Mouse (Mus musculus) intestine, embryonic 16.5 days (tissue): ENCODE results near the gene Adgrl3. TPM values are rescaled to one million over a fixed set of nuclear protein-coding genes. Genes with fewer than 3 reads are reported as not detected.

Source experiments
- ATAC-seq: fragments of 200-750 bp; cut with Nextera tagmentation; 2 replicates; pipeline ENCODE4 v1.8.0; 2017; ENCODE audit warnings: moderate TSS enrichment, moderate library complexity
- H3K27ac ChIP-seq: fragments of 300-500 bp; sonication (generic); 2 replicates; pipeline ENCODE4 v1.5.1; 2014; ENCODE audit warnings: mild to moderate bottlenecking, low read length
- H3K27me3 ChIP-seq: fragments of 300-500 bp; sonication (generic); replicated peaks from 2 replicates; pipeline ENCODE4 v1.6.1; 2014; ENCODE audit warnings: low read length, control low read depth, mixed read lengths; ENCODE audit not compliant: control insufficient read depth, insufficient read depth
- H3K36me3 ChIP-seq: fragments of 300-500 bp; sonication (generic); 2 replicates; pipeline ENCODE4 v1.6.1; 2014; ENCODE audit warnings: low read length, control low read depth; ENCODE audit not compliant: control insufficient read depth, insufficient read depth
- H3K4me1 ChIP-seq: fragments of 300-500 bp; sonication (generic); 2 replicates; pipeline ENCODE4 v1.6.1; 2014; ENCODE audit warnings: low read length, control low read depth, mixed read lengths; ENCODE audit not compliant: control insufficient read depth, insufficient read depth
- H3K4me2 ChIP-seq: fragments of 300-500 bp; sonication (generic); 2 replicates; pipeline ENCODE4 v1.6.1; 2014; ENCODE audit warnings: low read depth, low read length, control low read depth
- H3K4me3 ChIP-seq: fragments of 300-500 bp; sonication (generic); 2 replicates; pipeline ENCODE4 v1.5.1; 2014; ENCODE audit warnings: mild to moderate bottlenecking, low read length
- H3K9ac ChIP-seq: fragments of 300-500 bp; sonication (generic); 2 replicates; pipeline ENCODE4 v1.6.1; 2014; ENCODE audit warnings: low read depth, low read length
- H3K9me3 ChIP-seq: fragments of 300-500 bp; sonication (generic); 2 replicates; pipeline ENCODE4 v1.6.1; 2016; ENCODE audit warnings: low read length, control low read depth; ENCODE audit not compliant: control insufficient read depth
- WGBS: fragments of 180-500 bp; shearing (Covaris S2); extraction: QIAGEN DNeasy Blood & Tissue Kit; methylation state at CpG from one replicate; pipeline ENCODE4 v1.1.7; 2014; 5-methylcytosine and 5-hydroxymethylcytosine counted together
- polyA plus RNA-seq: library from polyadenylated mRNA; unstranded; fragments of >200 nt; fragmentation: Nextera tagmentation; extraction: Ambion mirVana; gene quantifications from 2 replicates; pipeline ENCODE4 v1.2.1, GENCODE M21; 2015

The Adgrl3 gene
- polyA plus RNA-seq, 1 experiment from 2014 or later: 6.8 TPM

GRCm38 (mm10) chr5:81327392-81327791 is 307.5 kb downstream of the Adgrl3 start:
- Histone ChIP-seq H3K27ac (no peak overlapping the region), H3K36me3 (no peaks in the 10 kb centered on the region), H3K27me3 (no peaks in the 10 kb centered on the region), H3K4me3 (no peak overlapping the region), H3K4me2 (no peak overlapping the region), H3K9me3 (no peaks in the 10 kb centered on the region), H3K9ac (no peak overlapping the region), H3K4me1 (no peaks in the 10 kb centered on the region)
- no peak for ATAC-seq
- WGBS: 87% methylated on average over 1 of the region's 1 CpGs

- no peaks in the 10 kb centered on the region for H3K36me3 ChIP-seq
- H3K9me3 ChIP-seq: no peaks in the 10 kb centered on the region
- H3K9ac ChIP-seq: no peak overlapping the region
- WGBS: 24% methylated on average over 18 of the region's 18 CpGs
- no peak overlapping the region for H3K27ac ChIP-seq
- no peak overlapping the region for H3K4me2 ChIP-seq
- H3K4me3 ChIP-seq: no peak overlapping the region
- no peaks in the 10 kb centered on the region for H3K4me1 ChIP-seq
- no peaks in the 10 kb centered on the region for H3K27me3 ChIP-seq
- no peak for ATAC-seq
Measured at GRCm38 (mm10) chr5:81329571-81329971, 309.6 kb downstream of the Adgrl3 start.

GRCm38 (mm10) chr5:81344330-81344729 is 324.4 kb downstream of the Adgrl3 start:
- Histone ChIP-seq H3K36me3 (no peaks in the 10 kb centered on the region), H3K4me1 (no peaks in the 10 kb centered on the region), H3K4me3 (no peak overlapping the region), H3K27me3 (no peaks in the 10 kb centered on the region), H3K4me2 (no peak overlapping the region), H3K9ac (no peak overlapping the region), H3K27ac (no peak overlapping the region), H3K9me3 (no peaks in the 10 kb centered on the region)
- no peak for ATAC-seq
- WGBS: 71% methylated on average over 1 of the region's 1 CpGs

- no peak overlapping the region for H3K27ac ChIP-seq
- H3K4me2 ChIP-seq: no peak overlapping the region
- no peaks in the 10 kb centered on the region for H3K36me3 ChIP-seq
- ATAC-seq: no peak
- no peaks in the 10 kb centered on the region for H3K4me1 ChIP-seq
- no peaks in the 10 kb centered on the region for H3K9me3 ChIP-seq
- no peak overlapping the region for H3K4me3 ChIP-seq
- no peak overlapping the region for H3K9ac ChIP-seq
- WGBS: 60% methylated on average over 3 of the region's 3 CpGs
- no peaks in the 10 kb centered on the region for H3K27me3 ChIP-seq
Measured at GRCm38 (mm10) chr5:81345096-81345435, 325.1 kb downstream of the Adgrl3 start.

- Histone ChIP-seq H3K27ac (no peak overlapping the region), H3K4me1 (no peaks in the 10 kb centered on the region), H3K36me3 (no peaks in the 10 kb centered on the region), H3K9ac (no peak overlapping the region), H3K4me3 (no peak overlapping the region), H3K27me3 (no peaks in the 10 kb centered on the region), H3K9me3 (no peaks in the 10 kb centered on the region), H3K4me2 (no peak overlapping the region)
- 64% methylated on average over 9 of the region's 9 CpGs for WGBS
- no peak for ATAC-seq
Measured at GRCm38 (mm10) chr5:81345436-81346131, 325.6 kb downstream of the Adgrl3 start.

- Histone ChIP-seq H3K9me3 (no peaks in the 10 kb centered on the region), H3K27ac (no peak overlapping the region), H3K4me2 (no peak overlapping the region), H3K9ac (no peak overlapping the region), H3K27me3 (no peaks in the 10 kb centered on the region), H3K4me1 (no peaks in the 10 kb centered on the region), H3K4me3 (no peak overlapping the region), H3K36me3 (no peaks in the 10 kb centered on the region)
- 76% methylated on average over 4 of the region's 4 CpGs for WGBS
- ATAC-seq: no peak
Measured at GRCm38 (mm10) chr5:81347571-81347970, 327.6 kb downstream of the Adgrl3 start.

GRCm38 (mm10) chr5:81359560-81359959 is 339.6 kb downstream of the Adgrl3 start:
- Histone ChIP-seq H3K9ac (no peak overlapping the region), H3K9me3 (no peaks in the 10 kb centered on the region), H3K4me3 (no peak overlapping the region), H3K36me3 (no peaks in the 10 kb centered on the region), H3K4me2 (no peak overlapping the region), H3K4me1 (no peaks in the 10 kb centered on the region), H3K27me3 (no peaks in the 10 kb centered on the region), H3K27ac (no peak overlapping the region)
- WGBS: 70% methylated on average over 2 of the region's 2 CpGs
- no peak for ATAC-seq

GRCm38 (mm10) chr5:81364198-81364643 is 344.3 kb downstream of the Adgrl3 start:
- Histone ChIP-seq H3K27me3 (no peaks in the 10 kb centered on the region), H3K9me3 (no peaks in the 10 kb centered on the region), H3K4me3 (no peak overlapping the region), H3K36me3 (no peaks in the 10 kb centered on the region), H3K27ac (no peak overlapping the region), H3K4me2 (no peak overlapping the region), H3K4me1 (no peaks in the 10 kb centered on the region), H3K9ac (no peak overlapping the region)
- WGBS: 86% methylated on average over 8 of the region's 8 CpGs
- ATAC-seq: no peak

- 68% methylated on average over 2 of the region's 2 CpGs for WGBS
- no peak overlapping the region for H3K4me2 ChIP-seq
- H3K4me1 ChIP-seq: no peaks in the 10 kb centered on the region
- no peaks in the 10 kb centered on the region for H3K9me3 ChIP-seq
- H3K27ac ChIP-seq: no peak overlapping the region
- no peaks in the 10 kb centered on the region for H3K27me3 ChIP-seq
- no peaks in the 10 kb centered on the region for H3K36me3 ChIP-seq
- H3K4me3 ChIP-seq: no peak overlapping the region
- no peak overlapping the region for H3K9ac ChIP-seq
- ATAC-seq: no peak
Measured at GRCm38 (mm10) chr5:81365250-81365649, 345.3 kb downstream of the Adgrl3 start.
